Mouse (Mus musculus) MN1 (cell line): Measurements from ENCODE around the gene Ccdc36.

Experiments used
- DNase-seq: peaks from one replicate; pipeline ENCODE4 v3.0.0-alpha.2; 2016; ENCODE audit warnings: low spot score

Ccdc36 gene

GRCm38 (mm10) chr9:108428384-108428783 is at the start of gene Ccdc36:
Gene Ccdc36, minus strand, starts transcription at chr9:108428484.
- no peak for DNase-seq

DNA sequence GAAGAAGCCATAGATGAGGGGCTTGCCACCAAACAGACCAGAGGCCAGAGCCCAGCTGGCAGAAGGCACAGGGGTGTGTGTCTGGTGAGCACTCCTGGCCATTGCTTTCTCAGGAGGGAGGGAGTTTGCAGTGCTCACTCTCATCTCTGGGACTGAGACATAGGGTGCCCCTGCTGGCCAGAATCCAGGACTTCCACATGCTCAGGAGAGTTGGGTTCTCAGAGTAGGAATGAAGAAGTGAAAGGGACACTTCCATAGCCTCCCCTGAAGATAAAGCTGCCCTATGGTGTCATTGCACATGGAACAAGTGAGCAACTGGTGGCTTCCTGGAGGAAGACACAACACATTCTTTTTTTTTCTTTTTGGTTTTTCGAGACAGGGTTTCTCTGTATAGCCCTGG is 46.2 kb upstream of the Ccdc36 start:
- no peak for DNase-seq

GRCm38 (mm10) chr9:108469845-108470244 is 41.6 kb upstream of the Ccdc36 start:
- DNase-seq: no peak

DNA sequence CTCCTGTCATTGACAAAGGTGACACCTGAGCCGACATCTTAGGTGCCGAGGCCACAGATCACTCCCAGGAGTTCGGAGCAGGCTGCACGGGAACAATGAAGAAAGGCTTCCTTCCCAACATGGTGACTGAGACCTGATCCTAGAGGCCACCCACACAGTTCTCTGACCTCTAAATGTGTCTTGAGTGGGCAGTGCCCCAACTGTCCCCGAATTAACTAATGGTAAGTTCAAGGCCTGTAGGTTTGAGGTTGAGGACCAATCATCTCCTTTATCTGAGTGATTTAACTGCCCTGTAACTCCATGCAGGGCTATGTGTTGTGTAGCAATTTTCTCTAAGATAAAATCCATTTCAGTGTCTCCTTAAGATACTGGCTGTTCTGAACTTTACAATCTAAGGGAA is 41.1 kb upstream of the Ccdc36 start:
- DNase-seq: no peak

- DNase-seq: no peak
Measured at GRCm38 (mm10) chr9:108466219-108466618, 37.9 kb upstream of the Ccdc36 start.

GRCm38 (mm10) chr9:108463713-108464112 is 35.4 kb upstream of the Ccdc36 start:
- DNase-seq: no peak

GRCm38 (mm10) chr9:108462192-108462591 is 33.9 kb upstream of the Ccdc36 start:
- no peak for DNase-seq

GRCm38 (mm10) chr9:108461675-108462074 is 33.4 kb upstream of the Ccdc36 start:
- DNase-seq: no peak

DNA sequence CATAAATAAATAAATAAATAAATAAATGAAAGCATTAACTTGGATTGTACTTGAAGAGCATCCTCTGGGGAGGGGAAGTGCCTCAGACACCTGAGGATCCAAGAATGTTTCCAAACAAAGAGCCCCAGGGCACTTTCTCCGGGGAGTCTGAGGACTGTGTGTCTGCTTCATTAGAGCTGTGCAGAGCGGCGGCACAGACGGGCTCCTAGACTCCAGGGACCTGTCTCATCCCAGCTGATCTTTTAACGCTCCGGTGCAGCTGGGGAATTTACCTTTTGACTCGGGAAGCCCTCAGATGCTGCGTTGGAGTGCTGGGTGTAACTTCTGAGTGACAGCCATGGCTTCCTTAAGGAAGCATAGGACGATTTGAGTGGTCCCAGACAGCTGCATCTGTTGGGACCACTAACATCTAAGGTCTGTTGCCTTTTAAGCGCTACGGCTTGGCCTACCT is 32.9 kb upstream of the Ccdc36 start, which contains the start of gene Klhdc8b:
Gene Klhdc8b, minus strand, starts transcription at position 401 of the 451 bp plus-strand sequence.
- DNase-seq: peak; percentile 22

- peak; percentile 84 for DNase-seq
Measured at GRCm38 (mm10) chr9:108460319-108461178, 32.3 kb upstream of the Ccdc36 start, which contains the start of gene Ccdc71. Gene Ccdc71, plus strand, starts transcription at chr9:108460527.

- DNase-seq: no peak
Measured at GRCm38 (mm10) chr9:108459939-108460318, 31.6 kb upstream of the Ccdc36 start.

GRCm38 (mm10) chr9:108456953-108457352 is 28.7 kb upstream of the Ccdc36 start:
- DNase-seq: no peak

- no peak for DNase-seq
Measured at GRCm38 (mm10) chr9:108455747-108456571, 27.7 kb upstream of the Ccdc36 start.

DNA sequence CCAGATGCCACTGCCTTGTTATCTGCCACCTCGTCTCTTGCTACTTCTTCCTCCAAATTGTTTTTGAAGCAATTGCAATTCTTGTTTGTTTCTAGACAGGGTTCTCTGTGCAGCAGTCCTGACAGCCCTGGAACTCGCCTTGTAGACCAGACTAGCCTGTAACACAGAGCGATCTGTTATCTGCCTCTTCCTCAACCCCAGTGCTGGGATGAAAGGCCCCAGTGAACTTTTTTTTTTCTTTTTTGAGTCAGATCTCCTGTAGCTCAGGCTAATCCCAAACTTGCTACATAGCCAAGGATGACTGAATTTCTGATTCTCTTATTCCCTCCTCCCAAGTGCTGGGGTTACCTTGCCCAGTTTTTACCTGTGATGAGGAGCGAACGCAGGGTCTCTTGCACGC is 26.1 kb upstream of the Ccdc36 start:
- DNase-seq: no peak

GRCm38 (mm10) chr9:108453458-108453857 is 25.2 kb upstream of the Ccdc36 start:
- no peak for DNase-seq

- DNase-seq: no peak
Measured at GRCm38 (mm10) chr9:108452911-108453310, 24.6 kb upstream of the Ccdc36 start.

- DNase-seq: peak; percentile 93
Measured at GRCm38 (mm10) chr9:108452291-108452906, 24.1 kb upstream of the Ccdc36 start.

DNA sequence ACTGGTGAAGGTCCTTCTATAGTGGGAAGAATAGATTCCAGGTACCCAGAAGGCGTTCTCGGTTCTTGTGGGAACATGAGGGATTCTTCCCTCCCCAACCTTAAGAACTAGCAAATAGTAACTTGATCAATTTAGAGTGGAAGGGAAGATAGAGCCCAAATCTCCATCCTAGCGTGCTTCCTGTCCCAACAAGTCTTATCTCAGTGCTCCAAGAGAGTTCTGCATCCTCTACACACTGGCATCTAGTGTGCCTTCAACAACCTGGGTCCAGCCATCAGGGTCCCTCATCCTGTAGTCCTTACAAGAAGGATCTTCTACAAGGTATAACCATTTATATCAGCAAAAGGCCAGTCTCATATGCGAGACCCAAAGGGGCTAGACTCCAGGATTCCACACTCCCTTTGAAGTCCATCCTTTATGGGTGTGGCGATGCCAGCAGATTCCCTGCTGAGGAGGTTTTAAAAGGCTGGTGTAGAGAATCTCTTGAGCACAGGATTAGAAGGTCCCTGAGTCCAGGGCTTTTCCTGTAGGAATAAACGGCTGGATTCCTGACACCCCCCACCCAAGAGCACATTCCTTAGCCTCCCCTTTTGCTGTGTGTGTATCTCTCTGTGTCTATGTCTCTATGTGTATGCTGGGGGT is 23.4 kb upstream of the Ccdc36 start:
- peak; percentile 51 for DNase-seq

DNA sequence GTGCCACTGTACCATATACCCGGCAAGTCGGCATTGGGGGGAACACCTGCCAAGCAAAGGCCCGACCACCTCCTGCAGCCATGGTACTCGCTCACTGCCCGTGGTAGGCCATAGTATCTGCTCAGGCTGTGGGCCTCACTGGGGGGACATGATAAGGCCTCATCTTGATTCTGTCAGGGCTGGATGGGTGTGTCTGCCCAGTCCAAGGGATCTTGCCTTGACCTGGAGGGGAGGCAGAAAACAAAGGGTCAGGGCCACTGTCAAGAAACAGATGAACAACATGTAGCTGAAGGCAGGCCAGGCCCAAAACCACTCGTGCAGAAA is 22.8 kb upstream of the Ccdc36 start:
- DNase-seq: no peak

DNA sequence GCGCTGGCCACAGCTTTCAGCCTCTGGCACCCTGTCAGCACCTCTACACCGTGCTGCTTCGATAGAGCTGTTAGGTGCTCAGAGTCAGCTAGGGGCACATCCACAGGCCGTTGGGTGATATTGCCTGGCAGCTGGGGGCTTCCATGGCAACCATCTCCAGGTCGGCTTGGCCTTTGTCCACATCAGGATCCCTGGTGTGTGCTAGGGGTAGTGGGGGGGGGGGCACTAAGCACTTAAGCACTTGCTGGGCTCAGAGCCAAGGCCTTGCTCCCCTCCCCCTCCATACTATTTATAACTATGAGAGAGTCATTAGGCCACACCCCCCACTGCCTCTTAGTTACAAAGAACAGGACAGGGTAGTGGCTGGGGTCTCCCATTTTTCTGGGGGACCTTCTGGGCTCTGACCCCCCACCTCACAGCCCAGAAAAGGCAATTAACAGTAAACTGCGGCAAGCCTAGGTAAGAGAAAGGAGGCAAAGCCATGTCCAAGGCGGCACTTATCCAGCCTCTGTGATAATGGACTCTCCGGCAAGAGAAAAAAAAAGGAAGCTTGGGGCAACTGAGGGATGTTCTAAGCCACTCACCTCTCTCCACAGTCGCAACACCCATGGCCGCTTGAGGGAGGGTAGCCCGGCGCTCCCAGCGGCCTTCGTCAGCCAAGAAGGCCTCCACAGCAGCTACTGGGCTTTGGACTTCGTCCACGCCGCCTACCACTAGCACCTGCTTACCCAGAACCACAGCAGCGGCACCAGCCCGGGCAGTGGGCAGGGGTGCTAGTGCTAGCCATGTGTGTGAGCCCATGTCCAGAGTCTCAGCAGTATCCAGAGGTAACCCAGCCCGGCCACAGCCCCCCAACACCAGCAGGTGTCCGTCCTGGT is 22.2 kb upstream of the Ccdc36 start:
- DNase-seq: peak; percentile 87

GRCm38 (mm10) chr9:108449860-108450259 is 21.6 kb upstream of the Ccdc36 start:
- peak; percentile 93 for DNase-seq
